Mouse (Mus musculus) kidney, adult 11 months (tissue): ENCODE measurements at regions not wholly inside any gene's neighbourhood (a gene's known extent, or its start where the extent isn't known, plus 50 kb on each side); places are given as distances from the start of the nearest gene placed in this dataset.

Experiments used
- DNase-seq: peaks from one replicate; pipeline ENCODE4 v3.0.0; 2022

DNA sequence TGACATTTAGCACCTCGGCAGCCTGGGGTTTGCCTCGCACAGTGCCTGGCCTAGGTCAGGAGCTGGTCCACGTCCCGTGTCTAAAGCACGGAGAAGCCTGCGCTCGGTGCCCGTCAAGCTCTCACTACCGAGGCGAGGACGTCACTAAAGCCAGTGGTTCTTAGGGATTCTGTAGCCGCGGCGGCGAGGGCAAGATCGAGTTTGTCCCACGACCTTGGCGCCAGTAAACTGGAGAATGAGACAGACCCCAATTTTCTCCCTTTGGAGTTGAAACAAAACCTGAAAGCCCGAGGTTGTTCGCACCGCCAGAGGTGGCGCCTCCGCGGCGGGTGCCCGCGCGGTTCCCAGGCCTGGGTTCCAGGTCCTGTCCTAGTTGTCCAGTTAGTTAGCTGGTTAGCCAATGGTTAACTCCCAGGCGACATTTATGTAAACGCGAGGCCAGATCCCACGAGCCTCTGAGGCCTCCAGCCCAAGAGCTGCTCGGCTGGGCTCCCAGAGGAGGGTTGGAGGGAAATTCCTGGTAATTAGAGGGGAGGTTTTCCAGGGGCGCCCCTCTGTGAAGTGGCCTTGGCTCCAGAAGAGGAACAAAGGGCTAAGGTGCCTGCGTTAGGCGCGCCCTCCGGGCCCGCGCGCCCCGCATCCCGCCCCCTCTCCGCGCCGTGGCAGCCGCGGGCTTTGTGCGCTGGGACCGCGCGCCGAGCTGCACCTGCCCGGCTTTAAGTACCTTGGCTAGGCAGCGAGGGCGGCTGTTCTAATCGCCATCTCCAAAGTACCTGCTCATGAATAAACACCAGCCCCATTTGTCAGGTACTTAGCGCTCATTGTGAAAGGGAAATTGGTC, 74.0 kb downstream of the Rhcg start:
- no peak for DNase-seq

DNA sequence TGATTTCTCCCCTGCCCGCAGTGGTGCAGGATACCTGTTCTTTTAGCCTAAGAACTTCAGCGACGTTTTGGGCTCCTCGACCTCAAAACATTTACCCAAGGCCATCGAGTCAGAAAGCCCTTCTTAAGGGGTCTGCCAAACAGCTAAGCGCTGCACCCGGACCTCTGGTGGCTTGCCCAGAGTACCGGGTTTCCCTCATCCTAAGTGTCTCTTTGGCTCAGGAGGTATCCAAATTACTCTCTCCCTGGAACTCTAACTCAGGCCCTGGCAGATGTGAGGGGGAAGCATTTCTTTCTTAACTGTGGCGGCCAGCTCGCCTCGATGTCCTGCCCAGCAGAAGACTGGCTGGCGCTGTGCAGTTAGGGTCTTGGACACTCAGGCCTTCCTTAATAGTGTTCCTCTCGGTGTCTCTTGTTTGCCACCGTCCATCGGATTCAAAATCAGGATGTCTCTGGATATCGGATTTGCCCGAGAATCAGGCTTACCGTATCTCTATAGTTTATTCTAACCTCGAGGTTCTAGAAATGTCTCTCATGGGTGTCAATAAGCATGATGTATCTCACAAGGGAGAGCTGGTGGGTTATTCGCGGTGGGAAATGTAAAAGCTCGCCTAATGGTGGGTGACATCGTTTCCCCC, 75.0 kb downstream of the Rhcg start:
- no peak for DNase-seq

DNA sequence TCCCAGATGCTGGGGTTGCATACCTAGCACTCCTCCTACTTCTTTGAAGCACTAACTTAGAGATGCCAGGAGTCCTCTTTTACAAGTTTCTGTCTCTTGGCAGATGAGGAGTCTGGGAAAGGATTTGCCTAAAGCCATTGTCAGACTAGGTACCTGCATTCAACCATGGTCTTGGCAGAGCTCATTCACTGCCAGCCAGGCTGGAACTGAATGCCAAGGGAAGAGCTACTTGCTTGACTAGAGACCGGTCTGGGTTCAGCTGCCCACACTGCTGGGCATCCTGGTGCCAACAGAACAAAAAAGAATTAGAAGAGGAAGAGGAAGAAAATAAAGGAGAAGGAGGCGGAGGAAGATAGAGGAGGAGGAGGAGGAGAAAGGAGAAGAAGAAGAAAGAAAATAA, 74.1 kb upstream of the Polg start:
- no peak for DNase-seq

DNA sequence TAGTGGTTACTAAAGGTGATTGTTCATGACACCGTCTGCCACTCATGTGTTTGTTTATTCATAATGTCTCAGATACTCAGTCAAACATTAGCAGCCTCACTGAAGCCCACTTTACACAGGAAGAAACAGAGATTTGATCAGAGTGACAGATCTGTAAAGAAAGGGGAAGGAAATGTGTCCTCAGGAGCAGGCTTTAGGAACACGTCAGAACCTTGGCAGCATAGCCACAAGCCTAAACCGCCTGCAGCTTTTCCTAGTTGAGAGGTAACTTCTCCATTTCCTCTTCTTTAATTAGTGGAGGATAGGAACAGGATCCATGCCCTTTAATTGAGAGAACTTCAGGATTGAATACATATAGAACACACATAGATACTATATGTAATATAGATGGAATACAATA, 73.3 kb upstream of the Polg start:
- no peak for DNase-seq

DNA sequence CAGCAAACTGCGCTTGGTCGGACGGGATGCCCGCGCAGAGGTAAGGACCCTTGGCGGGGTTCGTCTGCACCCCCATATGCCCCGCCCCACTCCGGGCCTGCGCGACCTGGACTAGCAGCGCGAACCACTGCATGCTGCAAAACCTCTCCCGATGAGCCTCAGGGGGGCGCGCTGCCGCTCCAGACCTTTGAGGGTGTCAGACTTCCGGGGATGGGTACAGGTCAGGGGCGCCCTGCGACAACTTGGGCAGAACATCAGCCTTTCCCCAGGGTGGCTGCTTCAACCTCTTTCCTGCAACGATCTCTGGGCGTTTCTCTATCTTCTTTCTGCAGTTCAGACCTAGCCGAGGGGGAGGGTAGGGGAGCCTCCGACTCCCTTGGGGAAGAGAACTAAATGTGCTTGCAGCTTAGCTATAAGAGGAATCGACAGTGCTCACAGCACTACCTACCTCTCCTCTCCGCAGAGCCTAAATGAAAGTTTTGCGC, 70.0 kb upstream of the Polg start:
- DNase-seq: no peak

DNA sequence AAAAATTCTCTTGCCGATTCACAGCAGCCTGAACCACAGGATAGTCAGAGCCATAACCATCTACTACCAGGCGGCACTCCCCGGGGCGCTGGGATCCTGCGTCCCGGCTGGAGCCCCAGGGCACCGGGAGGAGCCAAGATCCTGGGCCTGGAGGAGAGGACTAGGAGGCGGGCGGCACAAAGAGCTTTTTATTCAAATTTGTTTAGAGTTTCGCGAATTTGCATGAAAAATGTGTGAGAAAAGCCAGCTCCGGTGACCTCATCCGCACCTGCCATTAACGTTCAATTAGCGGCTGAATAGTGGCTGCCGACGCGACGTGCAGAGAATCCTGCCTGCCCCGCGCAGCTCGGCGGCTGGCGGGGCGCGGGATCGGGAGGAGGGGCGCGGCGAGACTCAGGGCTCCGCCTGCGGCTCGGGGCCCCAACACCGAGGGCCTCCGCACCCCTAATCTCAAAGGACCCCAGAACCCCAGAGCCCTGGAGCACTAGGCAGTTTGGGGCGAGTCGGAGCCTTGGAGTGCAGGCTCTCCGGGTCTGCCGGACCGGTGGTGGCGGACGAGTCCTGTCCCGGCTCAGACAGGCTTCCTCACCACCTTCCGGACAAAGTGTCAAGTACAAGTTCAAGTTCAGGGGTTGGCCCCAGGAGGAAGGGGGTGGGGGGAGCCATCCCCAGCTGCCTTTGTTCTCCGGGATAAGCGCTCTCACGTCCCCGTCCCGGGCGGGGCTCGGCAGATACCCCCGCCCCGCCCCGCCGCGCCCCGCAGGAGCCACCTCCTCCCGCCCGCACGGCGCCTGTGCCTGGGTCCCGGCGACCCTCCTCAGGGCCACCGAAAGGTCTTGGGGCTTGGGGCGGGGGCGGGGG, 69.3 kb upstream of the Polg start:
- no peak for DNase-seq

DNA sequence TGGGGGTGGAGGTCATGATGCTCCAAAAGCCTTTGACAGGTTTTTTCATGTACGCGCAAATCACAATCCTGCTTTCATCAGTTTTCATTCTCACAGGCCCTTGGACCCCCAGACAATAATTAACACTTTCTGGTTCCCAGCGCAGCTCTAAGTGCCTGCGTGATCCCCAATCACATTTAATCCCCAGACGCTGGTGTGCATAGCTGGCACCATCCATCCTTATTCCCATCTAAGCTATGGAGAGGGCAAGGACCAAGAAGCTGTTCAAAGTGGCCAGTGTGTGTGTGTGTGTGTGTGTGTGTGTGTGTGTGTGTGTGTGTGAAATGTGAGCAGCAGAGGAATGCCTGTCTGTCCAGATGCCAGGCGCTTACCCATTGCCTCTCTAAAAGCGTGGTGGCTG, 68.7 kb upstream of the Polg start:
- DNase-seq: no peak

DNA sequence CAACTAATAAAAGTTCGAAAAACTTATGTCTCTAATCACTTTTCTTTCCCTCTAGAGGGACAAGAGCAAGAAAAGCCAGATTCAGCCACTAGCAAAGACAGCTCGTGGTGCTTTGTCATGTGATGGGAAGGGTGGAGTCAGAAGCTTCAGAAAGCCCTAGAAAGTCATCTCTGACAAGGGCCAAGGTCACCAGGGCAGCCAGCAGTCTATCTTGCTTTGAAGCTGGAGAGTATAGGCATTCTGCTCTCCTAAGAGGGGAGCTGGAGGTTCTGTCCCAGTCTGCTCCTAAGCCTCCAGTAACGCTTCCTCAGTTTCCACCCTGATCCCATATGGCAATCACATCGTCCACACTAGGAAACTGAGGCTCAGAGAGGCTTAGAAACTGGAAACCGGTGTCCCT, 68.2 kb upstream of the Polg start:
- no peak for DNase-seq

DNA sequence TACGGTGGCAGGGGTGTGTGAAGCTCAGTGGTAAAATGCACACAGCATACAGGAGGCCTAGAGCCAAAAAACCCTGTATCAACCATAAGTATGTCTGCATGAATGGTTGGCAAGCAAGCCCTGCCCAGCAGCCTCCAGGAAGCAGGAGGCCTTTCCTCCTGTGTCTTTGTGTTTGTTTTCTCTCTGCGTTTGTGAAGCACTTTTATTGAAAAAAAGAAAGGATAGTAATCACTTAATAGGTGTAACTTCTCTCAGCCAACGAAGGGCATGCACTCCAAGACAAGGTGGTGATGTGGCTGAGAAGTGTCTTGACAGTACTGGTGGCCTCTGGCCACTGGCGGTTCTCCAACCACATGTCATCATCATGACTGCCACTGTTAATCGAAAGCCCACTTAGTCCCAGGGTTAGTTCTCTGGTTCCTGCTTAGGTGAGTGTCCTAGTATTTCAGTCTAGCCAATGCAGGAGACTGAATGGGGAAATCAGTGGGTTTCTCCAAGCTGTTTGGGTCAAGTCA, 66.5 kb upstream of the Polg start:
- no peak for DNase-seq

DNA sequence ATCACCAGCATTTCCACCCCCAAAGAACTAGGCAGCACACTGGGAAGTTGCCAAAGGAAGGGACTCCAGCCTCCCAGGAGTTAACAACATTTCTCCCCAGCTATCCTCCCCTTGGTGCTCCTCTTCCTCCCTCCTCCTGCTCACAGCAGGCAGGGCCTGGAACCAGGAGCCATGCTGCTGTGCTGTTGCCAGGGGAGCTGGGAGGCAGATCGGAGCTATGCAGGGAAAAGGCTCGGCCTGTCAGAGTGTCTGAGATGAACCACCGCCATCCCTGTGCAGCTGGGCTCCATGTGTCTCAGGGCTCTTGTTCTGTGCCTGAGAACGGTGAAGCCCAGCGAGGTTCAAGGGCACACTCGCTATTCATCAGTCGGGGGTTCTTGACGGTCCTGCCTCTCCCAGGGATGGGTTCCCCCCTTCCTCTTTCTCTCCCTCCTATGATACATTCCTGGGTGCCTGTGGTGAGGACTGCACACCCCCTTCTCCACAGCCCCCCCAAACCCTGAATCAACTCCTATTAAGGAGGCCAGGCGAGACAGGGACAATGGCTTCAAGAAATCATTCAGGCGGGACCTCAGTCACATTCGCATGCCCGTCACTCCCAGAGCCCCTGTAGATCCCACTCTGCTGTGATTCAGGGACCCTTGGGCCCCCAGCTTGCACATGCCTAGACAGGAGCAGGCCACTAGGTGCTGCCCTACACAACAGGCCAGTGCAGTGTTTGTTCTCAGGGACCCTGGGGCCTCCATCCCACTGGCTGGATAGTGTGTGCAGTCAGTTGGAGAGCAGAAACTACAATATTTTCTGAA, 65.6 kb upstream of the Polg start:
- DNase-seq: no peak

DNA sequence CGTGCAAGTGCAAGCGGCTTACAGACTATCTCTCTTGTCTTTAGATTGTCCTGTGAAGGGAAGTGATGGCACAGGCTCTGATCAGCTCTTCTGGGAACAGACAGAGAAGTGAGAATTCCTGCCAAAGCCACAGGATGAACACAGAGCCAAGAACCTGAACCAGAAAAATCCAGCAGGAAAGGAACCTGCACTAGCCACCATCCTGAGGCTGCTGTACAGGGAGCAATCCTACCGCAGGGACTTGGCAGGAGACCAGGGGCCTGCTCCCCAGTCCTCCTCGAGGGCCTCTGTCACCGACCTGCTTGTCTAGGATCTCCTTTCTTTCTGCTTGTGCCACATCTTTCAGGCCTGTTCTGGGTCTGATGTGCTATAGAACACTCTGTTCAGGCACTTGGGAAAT, 65.0 kb upstream of the Polg start:
- DNase-seq: no peak

DNA sequence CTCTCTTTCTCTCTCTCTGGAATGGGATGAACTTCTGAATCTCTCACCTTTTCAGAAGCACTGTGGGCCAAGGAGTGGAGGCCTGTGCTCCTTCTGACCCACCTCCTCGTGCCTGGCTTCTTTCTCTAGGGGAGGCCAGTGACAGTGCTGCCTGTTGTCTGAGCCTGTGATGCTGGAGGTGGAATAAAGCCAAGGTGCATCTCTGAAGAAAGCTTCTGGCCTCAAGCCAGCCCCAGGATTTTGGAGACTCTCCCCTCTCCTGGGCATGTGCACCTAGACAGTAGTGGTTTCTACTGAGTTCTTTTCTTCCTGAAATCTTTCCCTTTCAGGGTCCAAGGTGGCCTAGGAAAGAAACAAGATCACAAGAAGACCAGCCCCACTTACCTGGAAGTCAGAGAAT, 63.3 kb upstream of the Polg start:
- no peak for DNase-seq

DNA sequence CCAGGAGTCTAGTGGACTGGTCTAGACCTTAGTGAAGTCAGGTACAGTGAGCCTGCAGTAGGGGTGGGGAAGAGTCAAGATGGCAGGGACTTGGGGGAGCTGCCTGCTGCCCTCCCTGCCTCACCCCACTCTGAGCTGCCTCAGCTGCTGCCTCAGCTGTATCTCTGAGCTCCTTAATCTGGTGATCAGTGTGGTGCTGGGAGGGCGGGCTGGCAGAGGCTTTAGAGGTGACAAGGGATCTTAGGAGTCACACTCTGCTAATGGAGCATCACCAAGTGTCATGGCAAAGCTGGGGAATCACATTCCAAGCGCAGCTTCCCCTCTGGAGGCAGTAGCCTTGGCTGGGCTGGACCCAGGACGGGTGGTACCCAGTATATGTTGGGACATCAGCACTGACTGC, 61.8 kb upstream of the Polg start:
- DNase-seq: no peak

DNA sequence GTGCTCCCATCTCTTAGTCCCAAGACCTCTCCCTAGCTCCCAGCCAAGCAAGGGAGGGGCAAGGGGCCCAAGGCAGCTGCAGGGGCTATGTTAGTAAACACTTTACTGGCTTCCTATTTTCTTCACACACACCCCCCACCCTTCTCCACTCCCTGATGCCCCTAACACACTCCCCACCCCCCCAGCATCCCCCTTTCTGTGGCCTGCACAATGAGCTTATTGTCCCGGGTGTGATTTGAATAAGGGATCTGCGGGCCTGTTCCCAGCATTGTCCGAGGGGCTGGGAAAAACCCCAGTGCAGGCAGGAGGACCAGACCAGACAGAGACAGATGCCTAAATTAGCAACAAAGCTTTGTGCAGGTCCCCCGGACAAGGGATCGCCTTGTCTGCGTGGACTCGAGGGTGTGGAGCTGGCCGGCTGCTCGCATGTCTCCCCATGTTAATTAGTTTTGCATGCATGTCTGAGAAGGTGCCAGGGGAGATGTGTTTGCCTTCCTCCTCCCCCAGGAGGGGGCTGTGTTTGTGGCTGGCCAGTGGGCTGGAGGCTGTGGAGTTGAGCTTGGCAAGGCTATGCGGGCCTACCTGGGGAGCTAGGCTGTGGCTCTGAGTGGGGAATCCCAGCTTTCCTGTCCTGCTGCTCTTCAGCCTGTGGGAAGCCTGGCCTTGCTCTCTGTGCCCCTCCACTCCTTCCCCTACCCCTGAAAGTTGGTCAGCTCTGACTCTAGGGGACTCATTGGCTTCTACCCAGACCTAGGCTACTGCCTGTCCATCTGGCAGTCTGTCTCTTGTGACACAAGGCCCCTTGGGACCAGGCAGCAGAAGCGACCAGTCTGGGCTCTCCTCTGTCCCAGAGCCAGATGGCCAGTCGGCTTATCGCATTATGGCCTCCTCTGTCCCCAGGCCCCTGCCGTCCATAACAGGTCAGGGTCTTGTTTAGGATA, 59.8 kb upstream of the Polg start:
- no peak for DNase-seq

DNA sequence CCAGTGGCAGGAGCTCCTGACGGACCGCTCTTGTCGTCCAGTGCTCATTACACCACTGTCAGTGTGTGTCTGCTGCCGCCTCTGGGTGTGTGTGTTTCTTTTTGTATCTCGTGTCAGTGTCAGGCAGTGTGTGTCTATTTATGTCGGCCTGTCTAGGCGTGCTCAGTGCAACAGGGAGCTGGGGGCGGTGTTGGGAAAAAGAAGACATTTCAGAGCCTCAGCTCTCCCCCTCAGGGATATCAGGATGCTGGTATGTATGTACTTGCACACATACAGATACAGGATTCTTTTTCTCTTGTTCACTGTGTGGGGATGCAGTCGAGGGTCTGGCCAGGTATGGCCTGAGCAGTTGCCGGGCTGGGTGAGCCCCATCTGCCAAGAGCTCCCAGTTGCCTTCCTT, 58.8 kb upstream of the Polg start:
- no peak for DNase-seq

DNA sequence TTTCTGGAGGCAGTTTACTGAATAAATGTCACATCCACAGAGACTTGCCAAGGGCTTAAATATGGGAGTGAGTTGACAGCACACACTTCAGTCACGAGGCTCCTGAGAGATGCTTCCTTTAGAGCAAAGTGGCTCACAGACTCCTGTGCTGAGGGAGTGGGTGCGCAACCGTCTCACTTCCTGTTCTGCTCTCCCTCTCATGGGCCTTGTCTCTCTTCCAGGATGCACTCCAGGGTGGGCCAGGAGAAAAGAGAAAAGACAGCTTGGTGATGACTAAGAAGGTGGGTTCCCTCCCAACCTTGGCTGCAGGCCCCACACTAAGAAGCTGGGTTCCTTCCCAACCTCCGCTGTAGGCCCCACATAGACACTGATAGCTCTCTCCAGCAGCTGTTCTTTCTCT, 57.5 kb upstream of the Polg start:
- no peak for DNase-seq

DNA sequence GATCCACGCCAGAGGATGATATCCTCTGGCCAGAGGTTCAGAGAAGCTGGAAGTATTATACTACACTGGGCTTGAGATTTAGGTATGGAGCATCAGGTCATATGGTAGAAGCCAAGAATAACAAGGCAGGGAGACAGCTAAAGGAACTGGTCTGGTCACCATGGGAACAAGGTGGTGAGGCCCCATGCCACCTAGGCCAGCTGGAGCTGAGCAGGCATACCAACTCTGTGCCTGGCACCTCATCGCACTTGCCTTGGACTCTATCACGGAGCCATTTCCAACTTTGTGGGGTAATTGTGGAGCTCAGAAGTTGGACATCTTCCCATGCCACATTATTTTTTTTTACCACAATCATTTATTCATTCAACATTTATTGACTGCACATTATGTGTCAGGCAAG, 55.9 kb upstream of the Polg start:
- DNase-seq: no peak

DNA sequence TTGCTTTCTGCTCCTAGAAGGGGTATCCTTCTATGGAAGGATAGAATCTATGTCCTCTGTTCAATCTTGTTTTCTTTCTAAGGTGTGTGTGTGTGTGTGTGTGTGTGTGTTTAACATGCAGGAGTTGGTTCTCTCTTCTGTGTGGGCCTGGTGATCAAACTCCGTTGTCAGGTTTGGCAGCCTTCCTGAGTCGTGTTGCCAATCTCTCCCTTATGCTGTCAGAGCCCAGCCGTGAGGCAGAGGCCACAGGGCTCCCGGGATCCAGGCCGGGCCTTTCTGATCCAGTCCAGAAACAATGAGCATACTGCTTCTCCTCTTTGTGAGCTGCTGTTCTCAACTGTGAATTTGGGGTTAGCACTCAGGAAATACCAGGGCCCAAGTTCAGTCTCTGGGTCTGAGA, 55.1 kb upstream of the Polg start:
- no peak for DNase-seq

DNA sequence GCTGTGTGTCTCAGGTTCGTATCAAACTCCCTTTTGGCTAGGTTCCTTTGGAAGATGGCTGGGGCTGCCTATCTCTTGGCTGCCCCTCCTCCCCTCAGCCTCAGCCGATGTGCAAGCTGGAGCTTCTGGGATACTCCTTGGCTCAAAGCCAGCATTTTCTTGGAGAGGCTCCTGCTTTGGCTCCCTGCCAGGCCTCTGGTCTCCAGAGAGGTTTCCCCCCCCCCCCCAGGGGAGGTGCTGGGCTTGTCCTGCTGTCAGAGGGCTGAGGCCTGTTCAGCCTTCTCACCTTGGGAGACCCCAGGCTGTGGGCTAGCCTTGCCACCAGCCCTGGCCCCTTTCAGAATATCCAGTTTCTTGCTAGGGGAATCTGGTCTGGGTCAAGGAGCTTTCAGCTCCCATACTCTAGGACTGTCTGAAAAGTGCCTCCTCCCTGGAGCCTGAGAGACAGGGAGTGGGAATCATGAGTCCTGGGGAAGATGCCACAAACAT, 54.1 kb upstream of the Polg start:
- DNase-seq: peak; percentile 21

DNA sequence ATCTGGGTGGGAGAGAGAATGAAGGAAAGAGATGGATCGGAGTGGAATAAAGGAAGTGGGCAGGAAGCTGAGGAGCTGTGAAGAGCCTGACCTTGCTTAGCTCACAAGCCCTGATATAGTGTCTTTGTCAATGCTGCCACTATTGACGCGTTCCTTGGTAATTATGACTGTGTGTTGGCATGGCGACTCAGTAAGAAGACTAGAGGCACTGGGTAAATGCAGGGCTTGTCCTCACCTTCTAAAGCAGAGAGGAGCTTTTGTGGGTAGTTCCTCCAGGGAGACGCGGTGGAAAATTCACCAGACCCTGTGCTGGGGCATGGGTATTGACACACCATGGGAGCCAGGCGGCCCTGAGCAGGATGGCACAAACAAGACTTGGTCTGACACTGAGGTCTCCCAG, 52.8 kb upstream of the Polg start:
- no peak for DNase-seq
